Mouse (Mus musculus) lung, postnatal 0 days (tissue): ENCODE data around the gene Kars.

Source experiments
- CTCF ChIP-seq: IDR thresholded peaks from 2 replicates; pipeline ENCODE4 v1.5.1; 2016; ENCODE audit warnings: antibody characterized with exemption, mild to moderate bottlenecking
- EP300 ChIP-seq: IDR thresholded peaks from 2 replicates; pipeline ENCODE4 v1.6.1; 2016; ENCODE audit warnings: antibody characterized with exemption, mild to moderate bottlenecking, control low read depth

DNA sequence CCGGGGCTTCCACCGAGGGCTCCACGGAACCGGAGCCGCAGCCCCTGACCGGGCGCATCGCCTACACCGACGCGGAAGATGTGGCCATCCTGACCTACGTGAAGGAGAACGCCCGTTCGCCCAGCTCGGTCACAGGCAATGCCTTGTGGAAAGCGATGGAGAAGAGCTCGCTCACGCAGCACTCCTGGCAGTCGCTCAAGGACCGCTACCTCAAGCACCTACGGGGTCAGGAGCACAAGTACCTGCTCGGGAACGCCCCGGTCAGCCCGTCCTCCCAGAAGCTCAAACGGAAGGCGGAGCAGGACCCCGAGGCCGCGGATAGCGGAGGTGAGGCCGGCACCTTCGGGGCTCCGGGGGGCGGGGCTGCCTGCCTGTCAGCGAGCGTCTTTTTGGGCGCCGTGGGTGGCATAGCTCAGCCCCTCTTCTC is 706 bp upstream of the Kars start:
- TF ChIP-seq CTCF, result no peak
- no peak for TF ChIP-seq EP300
